Mouse (Mus musculus) R1 (cell line): ENCODE measurements around the gene Psmb6.

Source experiments
- DNase-seq: peaks from one replicate; pipeline ENCODE4 v3.0.0-alpha.2; 2018; ENCODE audit warnings: low read depth, low spot score

Psmb6 gene

GRCm38 (mm10) chr11:70525184-70525678 lies at the start of gene Psmb6:
Gene Psmb6 (plus strand): TSS chr11:70525367.
- peak; percentile 99 for DNase-seq

GRCm38 (mm10) chr11:70485498-70485897 lies 39.7 kb upstream of the Psmb6 start:
- DNase-seq = no peak

- DNase-seq = no peak
These were observed 37.4 kb upstream of the Psmb6 start for GRCm38 (mm10) chr11:70487816-70488215.

- no peak for DNase-seq
These were observed 36.0 kb upstream of the Psmb6 start for GRCm38 (mm10) chr11:70489138-70489537.

- DNase-seq = no peak
These were observed 35.5 kb upstream of the Psmb6 start for GRCm38 (mm10) chr11:70489684-70490083.

- no peak for DNase-seq
These were observed 25.3 kb upstream of the Psmb6 start for GRCm38 (mm10) chr11:70499566-70500475.

- DNase-seq = no peak
These were observed 24.7 kb upstream of the Psmb6 start for GRCm38 (mm10) chr11:70500476-70500812.

GRCm38 (mm10) chr11:70502018-70502417 lies 23.1 kb upstream of the Psmb6 start:
- DNase-seq = no peak

GRCm38 (mm10) chr11:70504970-70505369 lies 20.2 kb upstream of the Psmb6 start, which contains the start of gene Tm4sf5:
Gene Tm4sf5 (plus strand): TSS chr11:70505244.
- peak; percentile 46 for DNase-seq

- peak; percentile 77 for DNase-seq
These were observed 18.8 kb upstream of the Psmb6 start for GRCm38 (mm10) chr11:70506385-70506784.

GRCm38 (mm10) chr11:70506962-70507515 lies 18.1 kb upstream of the Psmb6 start:
- no peak for DNase-seq

- DNase-seq = peak; percentile 91
These were observed 15.2 kb upstream of the Psmb6 start for GRCm38 (mm10) chr11:70509753-70510564.

- no peak for DNase-seq
These were observed 13.9 kb upstream of the Psmb6 start for GRCm38 (mm10) chr11:70511242-70511641.

GRCm38 (mm10) chr11:70511825-70512224 lies 13.3 kb upstream of the Psmb6 start:
- DNase-seq = no peak

GRCm38 (mm10) chr11:70512709-70513342 lies 12.3 kb upstream of the Psmb6 start:
- no peak for DNase-seq

- no peak for DNase-seq
These were observed 11.6 kb upstream of the Psmb6 start for GRCm38 (mm10) chr11:70513520-70513919.

- DNase-seq = no peak
These were observed 10.9 kb upstream of the Psmb6 start, which contains the start of gene Vmo1 for GRCm38 (mm10) chr11:70514288-70514687. Gene Vmo1 (minus strand): TSS chr11:70514616.

GRCm38 (mm10) chr11:70516352-70516751 lies 8.8 kb upstream of the Psmb6 start:
- DNase-seq = peak; percentile 79

GRCm38 (mm10) chr11:70518436-70518835 lies 6.7 kb upstream of the Psmb6 start:
- DNase-seq = no peak

- no peak for DNase-seq
These were observed 6.2 kb upstream of the Psmb6 start, which contains the start of gene Gltpd2 for GRCm38 (mm10) chr11:70518923-70519322. Gene Gltpd2 (plus strand): TSS chr11:70519196.

GRCm38 (mm10) chr11:70520178-70520769 lies 4.9 kb upstream of the Psmb6 start:
- DNase-seq = peak; percentile 43
